Mouse (Mus musculus) Patski (cell line): ENCODE results near the gene 4930562C15Rik. TPM values are rescaled to one million over a fixed set of nuclear protein-coding genes. Genes with fewer than 3 reads are reported as not detected.

Experiments
- ATAC-seq: fragments of 100-300 bp; one replicate; pipeline ENCODE4 v1.8.0; 2021
- CTCF ChIA-PET: fragments of 350-600 bp; sonication (Branson Sonifier 250); formaldehyde crosslinking; loops from one replicate; lab custom pipeline; 2022; ENCODE audit warnings: inconsistent platforms; lab: Charles Lee
- POLR2A ChIA-PET: fragments of 350-600 bp; sonication (Branson Sonifier 250); formaldehyde crosslinking; loops from one replicate; lab custom pipeline; 2022; ENCODE audit warnings: antibody characterized with exemption, inconsistent platforms; lab: Charles Lee
- DNase-seq: peaks from one replicate; pipeline ENCODE4 v3.0.0-alpha.2; 2011; ENCODE audit warnings: low read depth, low spot score
- H3K27me3 ChIP-seq: fragments of 371-371 bp; one replicate; pipeline ENCODE4 v1.5.1; 2021
- CTCF ChIP-seq: fragments of 100-300 bp; IDR thresholded peaks from one replicate; pipeline ENCODE4 v1.5.1; 2021
- in situ Hi-C: fragments of 300-500 bp; cut with MboI; formaldehyde crosslinking; loops from 3 replicates; pipeline ENCODE4 v1.11.1; 2018; ENCODE audit warnings: low pct_unique_long_range_greater_than_20kb, mixed read lengths
- polyA plus RNA-seq: library from polyadenylated mRNA; unstranded; gene quantifications from one replicate; pipeline ENCODE4 v1.2.3, GENCODE M21; 2021

4930562C15Rik gene
- polyA plus RNA-seq, 1 experiment from 2014 or later = 0.89 TPM

DNA sequence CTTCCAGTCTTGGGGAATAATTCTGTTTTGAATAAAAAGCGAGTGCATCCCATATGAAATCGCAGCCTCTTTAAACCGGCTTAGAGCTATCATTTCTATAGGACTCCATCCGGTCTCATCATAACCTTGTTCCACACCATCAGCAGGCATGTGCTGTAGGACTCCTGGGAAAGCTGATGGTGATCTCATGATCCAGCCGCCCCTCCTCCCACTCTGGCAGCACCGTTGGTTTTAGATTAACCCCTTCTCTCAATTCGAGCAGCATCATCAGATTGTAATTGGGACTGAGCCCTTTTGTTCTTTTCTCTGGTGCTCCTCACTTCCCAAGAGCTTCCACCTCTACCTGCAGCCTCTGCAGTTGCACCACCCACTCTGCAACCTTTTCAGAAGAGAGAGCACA is 66.0 kb downstream of the 4930562C15Rik start:
- no peak for TF ChIP-seq CTCF
- ChIA-PET POLR2A (interaction anchor here (1.1 kb wide), 1 partner anchor 21 kb away, joined by 3 read pairs; the partner anchor contains the start of gene Ubald1), CTCF (interaction anchor here (0.9 to 1.4 kb wide), 2 partner anchors 11 to 14 kb away, joined by 3 to 6 read pairs; no protein-coding TSS in a partner anchor)
- DNase-seq (no peak), ATAC-seq (no peak)
- no peaks in the 10 kb centered on the region for H3K27me3 ChIP-seq
- in situ Hi-C loops = no loop called here

DNA sequence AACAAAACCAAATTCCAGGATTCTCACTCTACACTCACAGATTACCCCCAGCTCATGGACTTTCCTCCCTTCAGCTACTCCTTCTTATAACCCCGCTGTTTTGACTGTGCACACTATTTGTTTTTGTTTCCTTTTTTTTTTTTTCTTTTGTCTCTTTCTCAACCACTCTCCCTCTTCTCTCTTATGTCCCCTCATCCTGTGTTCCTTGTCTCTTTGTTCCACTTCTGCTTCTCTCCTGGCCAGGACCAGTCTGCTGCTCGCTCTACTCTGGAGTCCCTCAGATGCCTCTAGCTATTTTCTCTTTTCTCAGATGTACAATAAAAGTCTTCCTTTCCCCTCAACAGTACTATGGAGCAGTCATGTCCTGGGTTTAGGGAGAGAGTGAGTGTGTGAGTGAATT is 67.2 kb downstream of the 4930562C15Rik start:
- in situ Hi-C loops = no loop called here
- POLR2A ChIA-PET = no interaction called here
- TF ChIP-seq CTCF = no peak
- H3K27me3 ChIP-seq = no peaks in the 10 kb centered on the region
- CTCF ChIA-PET = interaction anchor here (1.2 kb wide), 1 partner anchor 13 kb away, joined by 5 read pairs; no protein-coding TSS in a partner anchor
- DNase-seq (no peak), ATAC-seq (no peak)

DNA sequence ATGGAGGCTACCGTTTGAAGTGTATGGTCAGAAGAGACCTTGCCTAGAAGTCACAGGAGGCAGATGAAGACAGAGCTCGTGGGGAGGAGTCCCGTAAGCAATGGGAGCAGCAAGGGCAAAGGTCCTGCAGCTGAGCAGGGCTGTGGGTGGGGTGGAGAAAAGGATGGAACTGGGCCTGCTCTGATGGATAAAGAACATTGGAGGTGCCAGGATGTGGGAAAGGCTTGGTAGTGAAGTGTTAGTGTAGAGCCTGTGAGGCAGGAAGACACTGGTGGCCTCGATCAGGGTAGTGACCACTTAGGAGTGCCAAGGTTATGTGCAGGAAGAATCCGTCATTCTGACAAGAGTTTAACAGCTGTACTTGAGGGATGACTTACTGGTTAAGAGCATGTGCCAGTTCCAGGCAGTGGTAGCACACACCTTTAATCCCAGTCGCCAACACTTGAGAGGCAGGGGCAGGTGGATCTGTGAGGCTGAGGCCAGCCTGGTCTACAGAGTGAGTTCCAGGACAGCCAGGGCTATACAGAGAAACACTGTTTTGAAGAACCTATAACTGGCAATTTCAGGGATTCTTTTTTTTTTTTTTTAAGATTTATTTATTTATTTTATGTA is 68.4 kb downstream of the 4930562C15Rik start:
- DNase-seq = no peak

DNA sequence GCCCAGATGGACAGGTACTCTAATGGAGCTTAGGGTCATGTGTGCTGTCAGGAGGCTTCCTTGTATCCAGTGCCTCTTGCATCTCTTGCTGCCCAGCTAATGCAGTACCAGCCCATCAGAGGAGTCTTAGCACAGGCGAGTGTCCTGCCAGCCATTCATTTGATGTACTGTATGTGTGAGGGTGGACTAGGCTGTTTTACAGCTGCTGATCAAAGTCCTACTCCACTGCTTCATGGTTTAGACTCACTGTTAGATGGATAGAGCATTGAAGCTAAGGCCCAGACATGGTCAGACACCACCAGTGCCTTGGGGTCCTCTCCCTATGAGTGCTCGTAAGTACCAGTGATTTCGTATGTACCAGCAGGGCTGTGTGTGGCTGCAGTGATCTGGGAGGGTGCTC is 69.7 kb downstream of the 4930562C15Rik start:
- no peak for TF ChIP-seq CTCF
- CTCF ChIA-PET = no interaction called here

More for the DNA sequence above, 68.4 kb downstream of the 4930562C15Rik start:
- CTCF ChIA-PET = interaction anchor here (1.2 to 1.9 kb wide), 2 partner anchors 10 to 14 kb away, joined by 5 to 8 read pairs; no protein-coding TSS in a partner anchor
- in situ Hi-C loops = no loop called here
- no peaks in the 10 kb centered on the region for H3K27me3 ChIP-seq
- POLR2A ChIA-PET = interaction anchor here (0.6 kb wide), 1 partner anchor 157 kb away, joined by 4 read pairs; no protein-coding TSS in a partner anchor
- TF ChIP-seq CTCF = no peak
- ATAC-seq = no peak

DNA sequence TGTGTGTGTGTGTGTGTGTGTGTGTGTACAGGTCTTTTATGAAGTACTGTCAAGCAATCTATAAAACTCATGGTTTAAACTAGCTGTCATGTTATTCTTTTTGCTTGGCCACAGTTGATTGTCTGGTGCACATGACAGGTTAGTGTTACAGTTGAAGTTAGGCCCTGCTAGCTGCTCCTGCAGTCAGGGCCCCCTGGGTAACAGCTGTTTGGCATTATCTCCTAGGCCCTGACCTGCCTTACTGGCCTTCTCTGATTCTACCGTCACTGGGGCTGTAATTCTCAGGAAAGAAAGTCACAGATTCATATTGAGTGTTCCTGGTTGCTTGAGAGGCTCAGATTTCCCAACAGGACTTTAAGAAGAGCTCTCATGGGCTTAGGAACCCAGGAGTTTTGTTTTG is 70.4 kb downstream of the 4930562C15Rik start:
- no peak for DNase-seq
- CTCF ChIA-PET = no interaction called here
- no peak for TF ChIP-seq CTCF
- ATAC-seq = no peak
- in situ Hi-C loops = no loop called here
- POLR2A ChIA-PET = interaction anchor here (1.0 kb wide), 1 partner anchor 15 kb away, joined by 4 read pairs; no protein-coding TSS in a partner anchor
- H3K27me3 ChIP-seq = no peaks in the 10 kb centered on the region

More for the DNA sequence above, 69.7 kb downstream of the 4930562C15Rik start:
- DNase-seq = no peak
- no peak for ATAC-seq
- no peaks in the 10 kb centered on the region for H3K27me3 ChIP-seq
- POLR2A ChIA-PET = interaction anchor here (1.0 kb wide), 1 partner anchor 14 kb away, joined by 4 read pairs; no protein-coding TSS in a partner anchor
- in situ Hi-C loops = no loop called here

DNA sequence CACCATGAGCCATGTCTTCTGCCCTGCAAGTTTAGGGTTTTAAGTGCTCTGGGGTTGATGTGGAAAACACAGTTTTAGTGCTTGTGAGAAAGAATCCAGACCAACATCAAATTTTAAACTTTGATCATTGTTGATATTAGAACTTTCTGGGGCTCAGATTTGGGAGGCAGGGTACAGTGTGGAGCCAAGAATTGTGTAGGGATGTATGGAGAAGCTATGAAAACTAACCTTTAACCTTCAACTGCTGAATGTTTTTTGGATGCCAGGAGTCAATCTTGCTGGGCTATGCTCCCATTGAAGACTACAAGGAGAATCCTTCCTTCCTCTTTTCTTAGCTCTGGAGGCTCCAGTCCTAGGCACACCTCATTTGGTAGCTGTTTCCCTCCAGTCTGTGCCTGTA is 71.3 kb downstream of the 4930562C15Rik start:
- in situ Hi-C loops = no loop called here
- POLR2A ChIA-PET = interaction anchor here (0.6 kb wide), 2 partner anchors 28 to 261 kb away, joined by 3 read pairs; no protein-coding TSS in a partner anchor
- DNase-seq (no peak), ATAC-seq (no peak)
- no peaks in the 10 kb centered on the region for H3K27me3 ChIP-seq
- CTCF ChIA-PET = interaction anchor here (1.3 kb wide), 1 partner anchor 21 kb away, joined by 3 read pairs; no protein-coding TSS in a partner anchor
- TF ChIP-seq CTCF = no peak

DNA sequence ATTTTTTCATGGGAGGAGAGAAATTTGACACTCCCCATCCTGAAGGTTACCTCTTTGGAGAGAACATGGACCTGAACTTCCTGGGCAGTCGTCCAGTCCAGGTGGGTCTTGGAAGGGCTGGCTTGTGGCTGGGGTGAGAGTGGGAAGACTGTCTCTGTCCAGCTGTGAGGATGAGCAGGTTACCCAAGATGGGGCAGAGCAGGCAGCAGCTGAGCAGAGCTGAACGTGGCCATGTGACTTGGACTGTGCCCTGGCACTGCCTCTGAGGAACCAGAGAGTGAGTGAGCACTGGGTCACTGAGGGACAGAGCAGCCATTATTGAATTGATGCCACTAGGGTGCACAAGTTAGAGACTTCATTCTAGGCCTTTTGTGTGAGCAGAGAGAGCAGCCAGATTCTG is 72.2 kb downstream of the 4930562C15Rik start:
- ATAC-seq (no peak), DNase-seq (no peak)
- POLR2A ChIA-PET = interaction anchor here (0.5 kb wide), 1 partner anchor 27 kb away, joined by 6 read pairs; the partner anchor contains the start of gene Ubald1
- in situ Hi-C loops = no loop called here
- no peaks in the 10 kb centered on the region for H3K27me3 ChIP-seq
- TF ChIP-seq CTCF = no peak
- CTCF ChIA-PET = interaction anchor here (1.3 kb wide), 1 partner anchor 22 kb away, joined by 3 read pairs; no protein-coding TSS in a partner anchor

DNA sequence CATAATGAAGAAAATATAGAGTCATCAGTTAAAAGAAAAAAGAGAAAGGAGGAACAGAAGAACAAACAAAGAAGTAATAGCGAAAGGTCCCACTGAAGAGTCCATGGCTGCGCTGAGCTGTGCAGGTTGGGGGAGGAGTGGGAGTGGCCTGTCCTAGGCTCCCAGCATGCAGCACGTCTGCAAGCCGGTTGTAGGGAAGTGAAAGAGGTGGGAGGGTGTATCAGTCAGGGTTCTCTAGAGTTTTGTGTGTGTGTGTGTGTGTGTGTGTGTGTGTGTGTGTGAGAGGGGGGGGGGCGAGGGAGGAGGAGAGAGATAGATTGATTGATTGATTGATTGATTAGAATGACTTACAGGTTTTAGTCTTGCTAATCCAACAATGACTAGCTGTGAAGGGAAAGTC is 72.8 kb downstream of the 4930562C15Rik start:
- no peak for TF ChIP-seq CTCF

DNA sequence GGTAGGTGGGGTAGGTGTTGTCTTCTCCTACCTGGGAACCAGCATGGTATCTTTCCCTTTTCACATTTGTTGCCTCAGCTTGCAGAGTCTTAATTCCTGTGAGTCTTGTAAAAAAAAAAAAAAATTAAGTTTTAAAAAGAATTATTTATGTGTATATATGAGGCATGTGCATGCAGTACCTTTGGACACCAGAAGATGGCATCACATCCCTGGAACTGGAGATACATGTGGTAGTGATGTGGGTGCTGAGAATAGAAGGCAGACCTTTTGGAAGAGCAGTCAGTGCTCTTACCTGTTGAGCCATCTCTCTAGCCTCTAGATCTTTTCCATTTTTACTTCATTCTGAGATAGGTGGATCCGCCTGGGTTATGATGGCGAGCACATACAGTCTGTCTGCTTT is 74.5 kb downstream of the 4930562C15Rik start:
- TF ChIP-seq CTCF = no peak
- no peaks in the 10 kb centered on the region for H3K27me3 ChIP-seq
- CTCF ChIA-PET = interaction anchor here (1.0 kb wide), 1 partner anchor 11 kb away, joined by 3 read pairs; no protein-coding TSS in a partner anchor
- DNase-seq = no peak
- ATAC-seq = no peak
- POLR2A ChIA-PET = no interaction called here
- in situ Hi-C loops = no loop called here

More for the DNA sequence above, 72.8 kb downstream of the 4930562C15Rik start:
- no peaks in the 10 kb centered on the region for H3K27me3 ChIP-seq
- ChIA-PET CTCF (no interaction called here), POLR2A (interaction anchor here (0.5 kb wide), 1 partner anchor 28 kb away, joined by 6 read pairs; the partner anchor contains the start of gene Ubald1)
- no peak for DNase-seq
- in situ Hi-C loops = no loop called here
- no peak for ATAC-seq

DNA sequence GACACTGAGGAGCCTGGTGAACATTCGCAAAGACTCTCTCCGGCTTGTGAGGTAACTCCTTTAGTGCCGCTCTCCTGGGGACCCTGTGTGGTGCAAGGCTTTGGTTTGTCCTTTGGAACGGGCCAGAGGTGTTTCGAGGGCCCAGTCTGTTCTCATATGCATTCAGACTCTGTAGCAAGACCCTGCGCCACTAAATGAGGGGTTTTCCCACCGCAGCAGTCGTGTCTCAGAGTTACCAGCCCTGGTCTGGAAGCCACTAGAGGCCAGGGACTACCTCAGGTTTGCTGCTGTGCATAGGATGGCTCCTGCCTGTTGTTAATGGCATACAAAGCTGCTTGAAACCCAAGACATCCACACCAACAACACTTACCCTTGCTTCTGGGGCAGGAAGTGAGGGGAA is 75.5 kb downstream of the 4930562C15Rik start:
- H3K27me3 ChIP-seq = no peaks in the 10 kb centered on the region
- ChIA-PET CTCF (no interaction called here), POLR2A (no interaction called here)
- ATAC-seq (no peak), DNase-seq (no peak)
- in situ Hi-C loops = no loop called here
- no peak for TF ChIP-seq CTCF
